Mouse (Mus musculus): ENCODE measurements around the gene Acyp2. TPM values are rescaled to one million over a fixed set of nuclear protein-coding genes. Genes with fewer than 3 reads are reported as not detected.
A peak's percentile ranks its signal among the peaks of the same experiment; 100 is the strongest.
"Not testable (repeated sequence)": the region's sequence is repeated elsewhere in the genome, so short reads cannot be mapped to it uniquely, and the experiment has no call there.

Gene Acyp2
- polyA plus RNA-seq, 1 experiment from 2014 or later: 4.7 TPM

DNA sequence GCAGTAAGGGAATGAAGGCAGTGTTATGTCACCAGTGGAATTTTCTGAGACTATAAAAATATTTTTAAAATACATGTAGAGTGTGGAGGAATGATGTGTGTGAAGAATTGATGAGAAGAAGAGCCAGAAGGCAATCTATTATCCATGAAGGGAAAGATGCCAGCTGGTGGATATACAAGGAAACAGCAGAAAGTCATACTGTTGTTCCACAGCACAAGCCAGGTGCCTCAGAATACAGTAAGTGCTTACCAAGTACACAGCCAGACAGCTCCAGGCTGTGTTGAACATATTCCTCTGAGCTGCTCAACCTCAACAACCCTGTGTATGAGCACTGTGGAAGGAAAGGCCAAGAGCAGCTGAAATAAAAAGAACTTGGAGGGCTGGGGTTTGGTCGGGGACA is 13.7 kb downstream of the Acyp2 start:
- ATAC-seq (replicated peaks; ENCODE audit: low FRiP score): no peak
- Histone ChIP-seq H3K9me3 (ENCODE audit: control insufficient read depth, low read length) (no peaks in the 10 kb centered on the region), H3K36me3 (ENCODE audit: control insufficient read depth, insufficient read depth, low read length) (no peaks in the 10 kb centered on the region), H3K4me1 (replicated peaks; ENCODE audit: control insufficient read depth, insufficient read depth, low read length) (no peaks in the 10 kb centered on the region), H3K9ac (ENCODE audit: low read depth, low read length) (no peak overlapping the region), H3K4me3 (ENCODE audit: low read depth, low read length) (no peak overlapping the region), H3K27ac (ENCODE audit: low read depth, low read length) (no peak overlapping the region), H3K27me3 (replicated peaks; ENCODE audit: control insufficient read depth, insufficient read depth, low read length) (no peaks in the 10 kb centered on the region), H3K4me2 (no peak overlapping the region)
- no peak for DNase-seq (ENCODE audit: low spot score)
- 82% methylated on average over 1 of the region's 1 CpGs for WGBS

DNA sequence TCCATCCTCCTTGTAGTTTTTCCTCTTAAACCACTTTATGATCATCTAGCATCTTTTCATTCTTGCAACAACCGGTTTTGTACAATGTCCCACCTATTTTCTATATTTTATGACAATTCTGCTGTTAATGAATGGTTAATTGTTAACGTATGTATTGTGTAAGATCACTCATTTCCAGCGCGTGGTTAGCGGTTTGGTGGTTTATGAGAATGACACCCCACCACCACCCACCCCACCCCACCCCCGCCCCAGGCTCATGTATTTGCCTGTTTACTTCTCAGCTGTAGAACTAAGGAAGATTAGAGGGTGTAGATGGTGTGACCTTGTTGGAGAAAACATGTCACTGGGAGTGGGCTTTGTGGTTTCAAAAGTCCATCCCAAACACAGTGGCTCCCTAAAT is 18.9 kb downstream of the Acyp2 start:
- Histone ChIP-seq H3K4me2 (no peak overlapping the region), H3K9ac (ENCODE audit: low read depth, low read length) (no peak overlapping the region), H3K27ac (ENCODE audit: low read depth, low read length) (no peak overlapping the region), H3K27me3 (replicated peaks; ENCODE audit: control insufficient read depth, insufficient read depth, low read length) (no peaks in the 10 kb centered on the region), H3K9me3 (ENCODE audit: control insufficient read depth, low read length) (no peaks in the 10 kb centered on the region), H3K36me3 (ENCODE audit: control insufficient read depth, insufficient read depth, low read length) (no peaks in the 10 kb centered on the region), H3K4me3 (ENCODE audit: low read depth, low read length) (no peak overlapping the region), H3K4me1 (replicated peaks; ENCODE audit: control insufficient read depth, insufficient read depth, low read length) (no peaks in the 10 kb centered on the region)
- DNase-seq (ENCODE audit: low spot score) (no peak), ATAC-seq (replicated peaks; ENCODE audit: low FRiP score) (no peak)
- 68% methylated on average over 6 of the region's 6 CpGs for WGBS

DNA sequence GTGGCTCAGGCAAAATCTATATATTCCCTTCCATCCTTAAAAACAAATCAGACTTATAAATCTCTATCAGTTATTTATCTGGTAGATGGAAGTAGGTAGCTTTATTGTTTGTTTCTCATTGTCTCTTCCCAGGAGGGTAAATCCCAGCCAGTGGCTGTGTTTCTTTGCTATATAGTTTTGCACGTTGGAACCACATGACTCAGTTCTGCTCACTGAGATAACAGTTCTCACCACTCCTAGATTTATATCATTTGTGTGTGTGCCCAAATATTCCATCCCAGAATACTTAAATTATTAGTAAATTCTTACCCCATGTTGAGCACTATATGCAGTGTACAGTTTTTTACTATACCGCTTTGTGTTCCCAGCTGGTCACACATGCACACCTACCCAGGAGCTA is 26.2 kb downstream of the Acyp2 start:
- Histone ChIP-seq H3K36me3 (ENCODE audit: control insufficient read depth, insufficient read depth, low read length) (no peaks in the 10 kb centered on the region), H3K4me1 (replicated peaks; ENCODE audit: control insufficient read depth, insufficient read depth, low read length) (no peaks in the 10 kb centered on the region), H3K4me2 (no peak overlapping the region), H3K9ac (ENCODE audit: low read depth, low read length) (no peak overlapping the region), H3K27ac (ENCODE audit: low read depth, low read length) (no peak overlapping the region), H3K4me3 (ENCODE audit: low read depth, low read length) (no peak overlapping the region), H3K27me3 (replicated peaks; ENCODE audit: control insufficient read depth, insufficient read depth, low read length) (no peaks in the 10 kb centered on the region), H3K9me3 (ENCODE audit: control insufficient read depth, low read length) (no peaks in the 10 kb centered on the region)
- 66% methylated on average over 2 of the region's 2 CpGs for WGBS
- ATAC-seq (replicated peaks; ENCODE audit: low FRiP score) (0 out of 2 replicates have a peak, but pooled peaks have one; percentile 13), DNase-seq (ENCODE audit: low spot score) (no peak)

DNA sequence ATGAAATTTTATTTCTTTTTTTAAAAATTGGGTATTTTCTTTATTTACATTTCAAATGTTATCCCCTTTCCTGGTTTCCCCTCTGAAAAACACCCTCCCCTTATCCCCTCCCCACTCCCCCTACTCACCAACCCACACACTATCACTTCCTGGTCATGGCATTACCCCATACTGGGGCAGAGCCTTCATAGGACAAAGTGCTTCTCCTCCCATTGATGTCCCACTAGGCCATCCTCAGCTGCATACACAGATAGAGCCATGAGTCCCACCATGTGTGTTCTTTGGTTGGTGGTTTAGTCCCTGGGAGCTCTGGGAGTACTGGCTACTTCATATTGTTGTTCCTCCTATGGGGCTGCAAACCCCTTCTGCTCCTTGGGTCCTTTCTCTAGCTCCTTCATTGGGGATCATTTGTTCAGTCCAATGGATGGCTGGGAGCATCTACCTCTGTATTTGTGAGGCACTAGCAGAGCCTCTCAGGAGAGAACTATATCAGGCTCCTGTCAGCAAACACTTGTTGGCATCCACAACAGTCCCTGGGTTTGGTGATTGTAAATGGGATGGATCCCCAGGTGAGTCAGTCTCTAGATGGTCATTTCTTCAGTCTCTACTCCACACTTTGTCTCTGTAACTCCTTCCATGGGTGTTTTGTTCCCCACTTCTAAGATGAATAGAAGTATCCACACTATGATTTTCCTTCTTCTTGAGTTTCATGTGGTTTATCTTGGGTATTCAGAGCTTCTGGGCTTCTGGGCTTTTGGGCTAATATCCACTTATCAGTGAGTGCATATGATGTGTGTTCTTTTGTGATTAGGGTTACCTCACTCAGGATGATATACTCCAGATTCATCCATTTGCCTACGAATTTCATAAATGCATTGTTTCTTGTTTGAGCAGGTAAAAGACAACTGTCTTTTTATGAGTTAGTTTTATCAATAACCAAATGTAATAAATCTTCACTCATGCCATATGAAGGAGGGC is 27.7 kb downstream of the Acyp2 start:
- WGBS: 43% methylated on average over 1 of the region's 1 CpGs
- DNase-seq (ENCODE audit: low spot score); H3K4me3 ChIP-seq (ENCODE audit: low read depth, low read length); H3K4me1 ChIP-seq (replicated peaks; ENCODE audit: control insufficient read depth, insufficient read depth, low read length); H3K27me3 ChIP-seq (replicated peaks; ENCODE audit: control insufficient read depth, insufficient read depth, low read length); H3K27ac ChIP-seq (ENCODE audit: low read depth, low read length); H3K9ac ChIP-seq (ENCODE audit: low read depth, low read length); H3K4me2 ChIP-seq; H3K9me3 ChIP-seq (ENCODE audit: control insufficient read depth, low read length); H3K36me3 ChIP-seq (ENCODE audit: control insufficient read depth, insufficient read depth, low read length): not testable (repeated sequence)
- peak; percentile 86 for ATAC-seq (replicated peaks; ENCODE audit: low FRiP score)

DNA sequence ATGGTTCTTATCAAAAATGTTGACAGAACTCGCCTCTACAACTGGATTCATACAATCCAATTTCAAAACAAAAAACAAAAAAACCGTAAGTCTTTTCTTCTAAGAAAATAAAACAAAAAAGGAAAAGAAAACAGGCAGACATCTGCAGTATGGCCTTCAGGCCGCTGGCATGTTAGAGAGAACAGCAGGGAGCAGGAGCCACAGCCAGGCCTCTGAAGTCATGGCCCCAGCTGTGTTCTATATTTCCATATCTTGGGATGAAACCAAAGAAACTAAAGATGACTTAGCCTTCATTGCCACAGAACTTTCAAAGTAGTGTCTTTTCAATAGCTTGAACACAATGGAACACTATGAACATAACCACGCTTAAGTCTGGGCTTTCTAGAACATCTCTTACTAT is 31.2 kb downstream of the Acyp2 start:
- no peak for DNase-seq (ENCODE audit: low spot score)
- Histone ChIP-seq H3K27ac (ENCODE audit: low read depth, low read length) (no peak overlapping the region), H3K9ac (ENCODE audit: low read depth, low read length) (no peak overlapping the region), H3K36me3 (ENCODE audit: control insufficient read depth, insufficient read depth, low read length) (no peaks in the 10 kb centered on the region), H3K4me1 (replicated peaks; ENCODE audit: control insufficient read depth, insufficient read depth, low read length) (peaks cover 5% of the 10 kb centered on the region; the same call in 1 of the 2 replicates), H3K4me2 (no peak overlapping the region), H3K4me3 (ENCODE audit: low read depth, low read length) (no peak overlapping the region), H3K27me3 (replicated peaks; ENCODE audit: control insufficient read depth, insufficient read depth, low read length) (no peaks in the 10 kb centered on the region), H3K9me3 (ENCODE audit: control insufficient read depth, low read length) (no peaks in the 10 kb centered on the region)
- ATAC-seq (replicated peaks; ENCODE audit: low FRiP score): no peak
- 86% methylated on average over 4 of the region's 4 CpGs for WGBS

DNA sequence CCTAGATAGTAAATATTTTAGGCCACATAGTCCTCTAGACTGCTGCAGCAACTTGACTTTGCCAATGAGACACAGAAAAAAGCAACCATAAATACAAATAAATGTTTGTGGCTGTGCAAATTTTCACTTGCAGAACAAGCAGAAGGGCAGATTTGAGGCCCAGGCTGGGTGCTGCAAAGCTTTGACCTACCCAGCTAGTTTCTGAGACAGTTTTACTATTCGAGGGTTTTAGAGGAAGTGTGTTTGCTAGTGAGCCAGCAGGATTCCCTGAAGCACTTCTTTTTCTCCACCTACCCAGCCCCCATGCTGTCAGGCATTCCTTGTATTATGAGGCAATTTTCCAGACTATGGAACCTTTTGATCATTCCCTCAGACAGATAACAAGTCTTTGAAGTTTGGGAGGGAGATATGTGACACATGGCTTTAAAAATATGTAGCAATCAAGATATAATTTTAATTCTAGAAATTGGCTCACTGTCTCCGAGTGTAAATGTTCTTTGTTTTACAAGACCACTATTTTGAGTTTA is 31.8 kb downstream of the Acyp2 start:
- Histone ChIP-seq H3K4me1 (replicated peaks; ENCODE audit: control insufficient read depth, insufficient read depth, low read length) (peaks cover 5% of the 10 kb centered on the region; the same call in 1 of the 2 replicates), H3K9me3 (ENCODE audit: control insufficient read depth, low read length) (no peaks in the 10 kb centered on the region), H3K36me3 (ENCODE audit: control insufficient read depth, insufficient read depth, low read length) (no peaks in the 10 kb centered on the region), H3K4me3 (ENCODE audit: low read depth, low read length) (no peak overlapping the region), H3K4me2 (no peak overlapping the region), H3K27ac (ENCODE audit: low read depth, low read length) (no peak overlapping the region), H3K9ac (ENCODE audit: low read depth, low read length) (no peak overlapping the region), H3K27me3 (replicated peaks; ENCODE audit: control insufficient read depth, insufficient read depth, low read length) (no peaks in the 10 kb centered on the region)
- ATAC-seq (replicated peaks; ENCODE audit: low FRiP score) (no peak), DNase-seq (ENCODE audit: low spot score) (no peak)
- WGBS: 41% methylated on average over 2 of the region's 2 CpGs

DNA sequence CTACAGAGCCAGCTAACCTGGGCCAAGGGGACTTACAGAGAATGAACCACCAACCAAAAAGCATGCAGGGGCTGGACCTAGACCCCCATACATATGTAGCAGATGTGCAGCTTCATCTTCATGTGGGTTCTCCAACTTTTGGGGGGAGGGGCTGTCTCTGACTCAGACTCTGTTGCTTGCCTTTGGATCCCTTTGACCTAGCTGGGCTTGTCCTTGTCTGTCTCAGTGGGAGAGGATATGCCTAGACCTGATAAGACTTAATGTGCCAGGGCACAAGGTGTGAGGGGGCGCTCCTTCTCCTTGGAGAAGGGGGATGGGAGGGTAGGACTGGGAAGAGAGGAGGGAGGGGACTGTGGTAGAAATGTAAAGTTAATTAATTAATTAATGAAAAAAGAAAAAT is 33.4 kb downstream of the Acyp2 start:
- Histone ChIP-seq H3K4me1 (replicated peaks; ENCODE audit: control insufficient read depth, insufficient read depth, low read length) (peaks cover 5% of the 10 kb centered on the region; the same call in 1 of the 2 replicates), H3K36me3 (ENCODE audit: control insufficient read depth, insufficient read depth, low read length) (no peaks in the 10 kb centered on the region), H3K4me3 (ENCODE audit: low read depth, low read length) (no peak overlapping the region), H3K27ac (ENCODE audit: low read depth, low read length) (no peak overlapping the region), H3K27me3 (replicated peaks; ENCODE audit: control insufficient read depth, insufficient read depth, low read length) (no peaks in the 10 kb centered on the region), H3K4me2 (no peak overlapping the region), H3K9me3 (ENCODE audit: control insufficient read depth, low read length) (no peaks in the 10 kb centered on the region), H3K9ac (ENCODE audit: low read depth, low read length) (no peak overlapping the region)
- ATAC-seq (replicated peaks; ENCODE audit: low FRiP score): peak; percentile 80
- WGBS: 63% methylated on average over 1 of the region's 1 CpGs
- no peak for DNase-seq (ENCODE audit: low spot score)

DNA sequence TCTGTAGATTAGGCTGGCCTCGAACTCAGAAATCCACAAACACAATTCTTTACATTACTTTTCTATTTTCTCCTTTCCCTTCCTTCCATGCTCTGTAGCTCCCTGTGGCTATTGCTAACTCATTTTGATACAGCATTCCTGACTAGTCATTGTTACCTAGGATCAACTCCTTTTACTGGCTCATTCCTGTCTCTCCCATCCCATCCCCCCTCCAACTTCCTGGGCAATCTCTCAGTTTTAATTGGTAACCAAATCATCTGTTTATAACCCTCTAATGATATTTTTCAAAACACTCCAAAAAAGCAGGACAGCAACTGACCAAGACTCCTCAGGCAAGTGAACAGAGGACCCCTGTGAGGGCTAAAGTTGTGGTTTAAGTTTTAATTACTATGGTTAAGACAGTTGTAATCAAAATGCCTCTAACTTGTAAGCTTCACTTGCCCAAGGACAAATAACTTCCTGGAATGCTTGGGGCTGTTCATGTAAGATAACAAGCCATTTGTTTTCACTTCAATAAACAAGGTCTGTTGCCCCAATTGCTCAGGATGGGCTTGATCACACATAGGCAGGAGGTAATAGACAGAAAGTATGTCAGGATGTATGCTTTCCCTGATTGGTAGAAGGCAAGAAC is 35.4 kb downstream of the Acyp2 start:
- H3K9me3 ChIP-seq (ENCODE audit: control insufficient read depth, low read length): no peaks in the 10 kb centered on the region
- no peak overlapping the region for H3K4me3 ChIP-seq (ENCODE audit: low read depth, low read length)
- WGBS: 77% methylated on average over 1 of the region's 1 CpGs
- H3K9ac ChIP-seq (ENCODE audit: low read depth, low read length): no peak overlapping the region
- H3K4me2 ChIP-seq: no peak overlapping the region; the same call in 1 of the 2 replicates
- DNase-seq (ENCODE audit: low spot score) (no peak), ATAC-seq (replicated peaks; ENCODE audit: low FRiP score) (peak; percentile 80)
- no peaks in the 10 kb centered on the region for H3K36me3 ChIP-seq (ENCODE audit: control insufficient read depth, insufficient read depth, low read length)
- no peak overlapping the region for H3K27ac ChIP-seq (ENCODE audit: low read depth, low read length)
- peaks cover 5% of the 10 kb centered on the region; the same call in 1 of the 2 replicates for H3K4me1 ChIP-seq (replicated peaks; ENCODE audit: control insufficient read depth, insufficient read depth, low read length)
- no peaks in the 10 kb centered on the region for H3K27me3 ChIP-seq (replicated peaks; ENCODE audit: control insufficient read depth, insufficient read depth, low read length)

Data from liver, embryonic 11.5 days (tissue).